Mouse (Mus musculus) intestine, postnatal 0 days (tissue): ENCODE results near the gene Uba52. TPM values are rescaled to one million over a fixed set of nuclear protein-coding genes. Genes with fewer than 3 reads are reported as not detected.

ENCODE experiments used
- ATAC-seq: fragments of 200-750 bp; cut with Nextera tagmentation; 2 replicates; pipeline ENCODE4 v1.8.0; 2017; ENCODE audit warnings: mild to moderate bottlenecking, moderate TSS enrichment, moderate library complexity
- H3K27ac ChIP-seq: fragments of 300-500 bp; sonication (generic); 2 replicates; pipeline ENCODE4 v1.5.1; 2014; ENCODE audit warnings: mild to moderate bottlenecking, low read depth, low read length, moderate library complexity
- H3K27me3 ChIP-seq: fragments of 300-500 bp; sonication (generic); replicated peaks from 2 replicates; pipeline ENCODE4 v1.6.1; 2014; ENCODE audit warnings: low read length, mixed read lengths; ENCODE audit not compliant: control insufficient read depth, insufficient read depth
- H3K36me3 ChIP-seq: fragments of 300-500 bp; sonication (generic); 2 replicates; pipeline ENCODE4 v1.6.1; 2014; ENCODE audit warnings: mild to moderate bottlenecking, moderate library complexity; ENCODE audit not compliant: control insufficient read depth, insufficient read depth
- H3K4me1 ChIP-seq: fragments of 300-500 bp; sonication (generic); replicated peaks from 2 replicates; pipeline ENCODE4 v1.6.1; 2014; ENCODE audit warnings: antibody characterized with exemption, low read length, mixed read lengths; ENCODE audit not compliant: control insufficient read depth, insufficient read depth
- H3K4me2 ChIP-seq: fragments of 300-500 bp; sonication (generic); replicated peaks from 2 replicates; pipeline ENCODE4 v1.6.1; 2014; ENCODE audit warnings: low read depth, mild to moderate bottlenecking, moderate library complexity
- H3K4me3 ChIP-seq: fragments of 300-500 bp; sonication (generic); 2 replicates; pipeline ENCODE4 v1.5.1; 2014; ENCODE audit warnings: low read depth, low read length
- H3K9ac ChIP-seq: fragments of 300-500 bp; sonication (generic); 2 replicates; pipeline ENCODE4 v1.6.1; 2014; ENCODE audit warnings: mild to moderate bottlenecking, low read depth, low read length
- H3K9me3 ChIP-seq: fragments of 300-500 bp; sonication (generic); 2 replicates; pipeline ENCODE4 v1.6.1; 2016; ENCODE audit warnings: mixed run types; ENCODE audit not compliant: control insufficient read depth
- CTCF ChIP-seq: sonication (generic); IDR thresholded peaks from 2 replicates; pipeline ENCODE4 v1.5.1; 2016; ENCODE audit warnings: low read depth, mild to moderate bottlenecking, control low read depth, antibody characterized with exemption, moderate library complexity
- WGBS: fragments of 180-500 bp; shearing (Covaris S2); extraction: QIAGEN DNeasy Blood & Tissue Kit; methylation state at CpG from one replicate; pipeline ENCODE4 v1.1.7; 2014; 5-methylcytosine and 5-hydroxymethylcytosine counted together
- polyA plus RNA-seq: library from polyadenylated mRNA; unstranded; fragments of >200 nt; fragmentation: Nextera tagmentation; extraction: Ambion mirVana; gene quantifications from 2 replicates; pipeline ENCODE4 v1.2.1, GENCODE M21; 2015

The Uba52 gene
- polyA plus RNA-seq, 1 experiment from 2014 or later = 863 TPM

DNA sequence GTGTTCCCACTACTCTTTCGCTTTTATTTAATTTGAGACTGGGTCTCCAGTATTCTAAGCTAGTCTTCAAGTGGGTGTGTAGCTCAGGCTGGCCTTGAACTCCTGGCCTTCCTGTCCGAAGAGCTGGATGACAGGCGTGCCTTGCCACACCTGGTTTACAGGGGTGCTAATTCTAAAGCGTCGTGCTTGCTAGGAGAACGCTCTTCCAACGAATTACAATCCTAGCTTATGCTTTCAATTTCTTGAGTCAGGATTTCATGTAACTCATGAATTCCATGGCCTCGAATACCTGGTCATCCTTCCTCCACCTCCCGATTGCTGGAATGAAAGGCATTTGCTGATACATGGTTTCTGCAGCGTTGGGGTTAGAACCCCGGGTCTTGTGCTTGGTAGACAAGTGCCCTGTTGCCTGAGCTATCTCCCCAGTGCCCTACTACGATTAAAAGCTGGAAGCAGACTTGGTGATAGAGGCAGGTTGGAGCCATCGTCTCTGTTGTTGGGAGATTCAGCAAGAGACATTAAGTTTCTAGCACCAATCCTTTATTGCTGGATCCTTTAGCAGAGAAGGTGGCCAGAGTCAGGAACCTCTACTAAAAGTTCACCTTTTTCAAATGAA is 17.7 kb upstream of the Uba52 start:
- peak overlapping the region; percentile 81 for H3K4me2 ChIP-seq
- H3K4me3 ChIP-seq = peak overlapping the region; percentile 94
- 13% methylated on average over 13 of the region's 13 CpGs for WGBS
- H3K36me3 ChIP-seq = peaks cover 29% of the 10 kb centered on the region
- 0 out of 2 replicates have a peak, but pooled peaks cover 12% of the 10 kb centered on the region for H3K4me1 ChIP-seq
- peak overlapping the region; percentile 94 for H3K9ac ChIP-seq
- H3K9me3 ChIP-seq = no peaks in the 10 kb centered on the region
- H3K27me3 ChIP-seq = no peaks in the 10 kb centered on the region
- no peak for ATAC-seq
- H3K27ac ChIP-seq = peak overlapping the region; percentile 95
- TF ChIP-seq CTCF = no peak

DNA sequence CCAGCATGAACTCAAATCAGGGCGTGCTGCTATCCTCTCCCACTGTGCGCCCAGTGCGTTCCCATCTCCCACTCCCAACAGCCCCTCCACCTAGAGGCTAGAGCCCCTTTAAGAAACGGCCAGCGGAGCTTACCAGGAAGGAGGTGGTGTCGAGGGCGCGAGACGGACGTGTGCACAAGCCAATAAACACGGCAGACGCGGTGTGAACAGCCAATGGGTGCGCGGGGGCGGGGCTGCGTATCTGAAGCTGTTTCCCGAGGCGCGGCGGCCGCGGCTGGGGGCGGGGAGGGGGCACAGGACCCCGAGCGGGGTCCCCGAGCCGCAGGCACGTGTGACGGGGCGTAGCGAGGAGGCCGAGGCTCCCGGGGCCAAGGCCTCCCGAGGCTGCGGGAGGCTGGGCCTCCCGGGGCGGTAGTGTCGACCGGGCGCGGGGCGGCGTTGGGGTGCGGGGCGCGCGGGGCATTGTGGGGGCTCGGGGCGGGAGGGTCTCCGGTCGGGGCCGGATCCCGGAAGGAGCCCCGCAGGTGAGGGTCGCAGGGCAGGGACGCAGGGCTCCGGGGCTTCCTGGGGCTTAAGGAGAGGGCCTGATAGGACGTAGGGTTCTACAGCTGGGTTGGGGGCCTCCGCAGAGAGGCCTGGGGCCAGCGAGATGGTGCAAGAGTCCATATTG is 17.0 kb upstream of the Uba52 start, which contains the start of the genes Fkbp8 and Kxd1:
Gene Fkbp8, plus strand, starts transcription at position 213 of the 670 bp plus-strand sequence.
Gene Kxd1, minus strand, starts transcription at position 445 of the 670 bp plus-strand sequence.
- Histone ChIP-seq H3K36me3 (peaks cover 24% of the 10 kb centered on the region), H3K4me3 (peak within 1 kb of the TSS; percentile 94), H3K4me1 (0 out of 2 replicates have a peak, but pooled peaks cover 12% of the 10 kb centered on the region), H3K9me3 (no peaks in the 10 kb centered on the region), H3K9ac (peak within 1 kb of the TSS; percentile 94), H3K27ac (peak within 1 kb of the TSS; percentile 95), H3K27me3 (no peaks in the 10 kb centered on the region), H3K4me2 (peak within 1 kb of the TSS; percentile 81)
- ATAC-seq = peak; percentile 78
- peak; percentile 28 for TF ChIP-seq CTCF
- WGBS = under 1% methylated on average over 53 of the region's 61 CpGs

DNA sequence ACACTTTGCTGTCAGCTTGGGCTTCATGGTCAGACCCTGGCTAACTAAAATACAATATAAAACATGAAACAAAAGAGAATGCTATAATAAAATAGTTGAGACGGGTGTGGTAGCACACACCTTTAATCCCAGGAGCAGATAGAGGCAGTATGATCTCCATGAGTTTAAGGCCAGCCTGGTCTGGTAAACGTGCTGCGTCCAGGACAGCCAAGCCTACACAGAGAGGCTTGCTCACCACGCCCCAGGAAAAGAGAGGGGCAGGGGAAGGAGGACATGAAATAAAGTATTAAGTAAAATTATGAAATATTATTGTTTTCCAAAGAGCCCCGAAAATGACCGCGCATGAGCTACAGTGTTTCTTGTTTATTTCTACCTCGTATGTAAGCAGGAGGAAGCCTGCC is 16.5 kb upstream of the Uba52 start:
- Histone ChIP-seq H3K27me3 (no peaks in the 10 kb centered on the region), H3K36me3 (peaks cover 18% of the 10 kb centered on the region), H3K4me1 (0 out of 2 replicates have a peak, but pooled peaks cover 12% of the 10 kb centered on the region), H3K9me3 (no peaks in the 10 kb centered on the region), H3K4me2 (peak overlapping the region; percentile 81), H3K27ac (peak overlapping the region; percentile 95), H3K9ac (peak overlapping the region; percentile 94), H3K4me3 (peak overlapping the region; percentile 94)
- ATAC-seq = peak; percentile 32; the same call in 1 of the 2 replicates
- WGBS = under 1% methylated on average over 8 of the region's 8 CpGs
- no peak for TF ChIP-seq CTCF

DNA sequence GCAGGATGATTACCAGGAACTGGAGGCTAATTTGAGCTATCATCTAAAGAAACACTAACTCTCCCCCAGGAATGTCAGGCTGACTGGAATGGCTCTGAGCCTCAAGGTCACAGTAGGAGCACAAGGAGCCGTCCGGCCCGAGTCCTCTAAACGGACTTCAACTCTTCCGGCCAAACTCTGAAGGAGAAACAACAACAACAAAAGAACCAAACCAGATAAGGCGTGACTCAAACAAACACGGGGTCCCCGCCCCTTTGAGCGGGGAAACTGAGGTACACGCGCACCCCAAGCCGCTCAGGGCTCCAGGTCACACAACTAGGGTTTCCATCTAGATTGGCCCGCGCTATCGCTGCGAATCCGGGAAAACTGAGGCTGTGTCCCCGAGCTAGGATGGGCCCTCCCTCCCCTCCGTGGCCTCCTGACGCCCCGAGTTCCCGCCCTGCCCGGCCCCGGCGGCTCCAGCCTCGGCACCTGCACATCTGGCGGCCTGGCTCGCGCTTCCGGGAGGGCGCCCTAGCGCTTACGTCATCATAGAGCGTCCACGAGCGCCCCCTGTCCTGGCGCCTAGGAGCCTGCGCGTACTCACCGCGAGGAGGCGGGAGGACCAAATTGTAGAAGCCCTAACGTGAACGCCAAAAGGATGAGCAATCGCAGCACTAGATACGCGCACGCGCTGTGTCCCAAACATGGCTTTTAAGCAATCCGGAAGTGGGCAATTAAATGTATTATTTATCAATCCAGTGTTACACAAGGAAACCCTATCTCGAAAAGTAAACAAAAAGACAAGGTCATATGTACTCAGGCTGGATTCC is 12.2 kb upstream of the Uba52 start:
- peak; percentile 87 for TF ChIP-seq CTCF
- peak overlapping the region; percentile 91 for H3K27ac ChIP-seq
- H3K9ac ChIP-seq = peak overlapping the region; percentile 86
- ATAC-seq = peak; percentile 85
- 0 out of 2 replicates have a peak, but pooled peaks cover 6% of the 10 kb centered on the region for H3K4me1 ChIP-seq
- no peaks in the 10 kb centered on the region for H3K9me3 ChIP-seq
- H3K36me3 ChIP-seq = peaks cover 17% of the 10 kb centered on the region; the same call in 1 of the 2 replicates
- under 1% methylated on average over 50 of the region's 51 CpGs for WGBS
- H3K4me2 ChIP-seq = peak overlapping the region; percentile 65
- no peaks in the 10 kb centered on the region for H3K27me3 ChIP-seq
- peak overlapping the region; percentile 65 for H3K4me3 ChIP-seq

DNA sequence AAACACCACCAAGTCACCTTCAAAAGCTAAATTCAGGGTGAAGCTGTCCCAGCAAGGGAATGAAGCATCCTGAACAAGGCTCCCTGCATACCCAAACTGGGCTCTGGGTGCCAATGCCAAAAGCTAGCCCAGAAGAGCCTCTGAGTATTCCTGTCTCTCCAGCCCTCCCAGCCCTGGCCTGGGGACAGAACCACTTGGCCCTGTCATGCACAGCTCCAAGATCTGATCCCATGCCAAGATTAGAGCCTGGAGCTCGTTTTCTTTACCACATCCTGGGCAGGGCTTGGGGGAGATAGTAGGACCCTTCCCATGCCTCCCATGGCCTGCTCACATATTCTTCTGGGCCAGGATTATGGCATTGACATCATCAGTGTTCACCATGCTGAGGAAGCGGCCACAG is 9.0 kb upstream of the Uba52 start:
- ATAC-seq = no peak
- Histone ChIP-seq H3K27me3 (no peaks in the 10 kb centered on the region), H3K4me1 (0 out of 2 replicates have a peak, but pooled peaks cover 6% of the 10 kb centered on the region), H3K27ac (no peak overlapping the region), H3K9me3 (no peaks in the 10 kb centered on the region), H3K4me2 (no peak overlapping the region), H3K36me3 (peaks cover 32% of the 10 kb centered on the region; the same call in 1 of the 2 replicates), H3K4me3 (no peak overlapping the region), H3K9ac (no peak overlapping the region)
- TF ChIP-seq CTCF = no peak
- WGBS = 57% methylated on average over 2 of the region's 2 CpGs
